Mouse (Mus musculus): ENCODE data around the gene Galnt2.

Galnt2 gene

DNA sequence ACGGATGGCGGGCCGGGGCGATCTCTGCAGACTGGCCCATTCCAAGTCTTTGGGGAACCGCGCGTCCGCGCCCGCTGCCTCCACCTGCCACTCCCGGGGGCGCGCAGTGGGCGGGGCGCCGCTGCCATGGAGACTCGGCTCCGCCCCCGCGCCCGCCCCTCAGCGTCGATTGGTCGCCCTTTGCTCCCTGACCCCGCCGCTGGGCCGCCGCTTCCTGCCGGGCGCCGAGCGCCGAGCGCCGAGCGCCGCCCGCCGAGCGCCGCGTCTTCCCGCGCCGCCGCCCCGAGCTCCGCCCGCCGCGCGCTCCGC lies at the start of gene Galnt2:
TSS of gene Galnt2 (plus strand) at position 216 of the 309 bp plus-strand sequence.
- no peaks in the 10 kb centered on the region for H3K36me3 ChIP-seq (ENCODE audit: control insufficient read depth, insufficient read depth, low read length, poor library complexity, severe bottlenecking)
- DNase-seq (ENCODE audit: low read depth, low spot score) = peak; percentile 86
- no peaks in the 10 kb centered on the region for H3K27me3 ChIP-seq (ENCODE audit: control insufficient read depth, insufficient read depth, low read length, poor library complexity, severe bottlenecking)

DNA sequence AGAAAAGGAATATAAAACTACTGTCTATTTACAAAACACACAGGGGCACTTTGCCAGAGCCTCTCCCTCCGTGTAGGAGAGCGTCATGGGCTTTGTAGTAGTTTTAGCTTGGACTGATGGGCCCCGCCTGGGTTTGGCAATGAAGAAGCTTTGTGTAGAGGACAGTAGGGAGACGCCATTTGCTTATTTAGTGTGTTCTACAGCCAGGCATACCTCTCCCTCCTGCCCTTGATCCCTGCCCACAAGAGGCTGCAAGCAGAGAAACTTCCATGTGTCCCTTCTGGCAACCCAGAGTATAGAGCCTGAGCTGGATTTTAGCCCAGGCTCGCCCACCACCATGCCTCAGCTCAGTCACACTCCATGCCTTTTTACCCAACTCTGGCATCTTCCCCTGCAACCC lies 49.4 kb upstream of the Galnt2 start:
- DNase-seq (ENCODE audit: low read depth, low spot score) = no peak
- Histone ChIP-seq H3K27me3 (ENCODE audit: control insufficient read depth, insufficient read depth, low read length, poor library complexity, severe bottlenecking) (no peaks in the 10 kb centered on the region; the same call in 1 of the 2 replicates), H3K36me3 (ENCODE audit: control insufficient read depth, insufficient read depth, low read length, poor library complexity, severe bottlenecking) (no peaks in the 10 kb centered on the region)

DNA sequence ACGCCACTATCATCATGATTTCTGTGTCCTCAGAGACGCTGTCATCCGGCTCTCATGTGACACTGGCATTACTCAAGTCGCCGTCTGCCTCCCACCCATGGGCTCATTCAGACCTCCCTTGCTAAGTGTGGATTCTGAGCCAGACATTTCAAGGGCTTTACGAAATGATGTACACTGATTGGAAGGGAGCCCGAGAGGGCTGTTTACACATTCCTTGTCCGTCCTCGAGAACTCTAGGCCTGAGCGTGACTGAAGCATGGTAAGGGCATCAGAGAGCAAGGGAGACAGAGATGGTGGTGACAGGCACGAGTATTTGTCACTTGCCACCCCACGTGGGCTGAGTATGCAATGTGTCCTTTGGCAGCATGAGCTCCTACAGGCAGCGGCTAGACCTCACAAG lies 49.0 kb upstream of the Galnt2 start:
- no peaks in the 10 kb centered on the region for H3K36me3 ChIP-seq (ENCODE audit: control insufficient read depth, insufficient read depth, low read length, poor library complexity, severe bottlenecking)
- no peak for DNase-seq (ENCODE audit: low read depth, low spot score)
- H3K27me3 ChIP-seq (ENCODE audit: control insufficient read depth, insufficient read depth, low read length, poor library complexity, severe bottlenecking) = no peaks in the 10 kb centered on the region; the same call in 1 of the 2 replicates

DNA sequence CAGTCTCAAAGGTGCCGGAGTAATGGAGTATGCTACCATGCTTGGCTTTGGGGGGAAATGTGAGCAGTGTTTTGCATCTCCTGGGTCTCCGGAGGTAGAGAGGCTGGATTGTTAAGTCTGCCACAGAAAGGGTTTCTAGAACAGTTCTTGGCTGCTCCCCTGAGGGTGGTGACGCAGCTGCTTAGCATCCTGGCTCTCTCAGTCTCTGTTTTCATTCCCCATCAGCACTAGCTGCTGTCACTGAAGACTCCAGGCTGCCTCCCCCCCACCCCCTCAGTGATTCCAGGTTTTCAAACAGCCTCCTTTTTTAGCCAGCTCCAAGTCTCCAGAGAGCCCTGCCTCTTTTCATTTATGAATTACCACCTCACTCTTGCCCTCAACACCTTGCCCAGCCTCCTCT lies 47.1 kb upstream of the Galnt2 start:
- Histone ChIP-seq H3K27me3 (ENCODE audit: control insufficient read depth, insufficient read depth, low read length, poor library complexity, severe bottlenecking) (no peaks in the 10 kb centered on the region; the same call in 1 of the 2 replicates), H3K36me3 (ENCODE audit: control insufficient read depth, insufficient read depth, low read length, poor library complexity, severe bottlenecking) (no peaks in the 10 kb centered on the region)
- no peak for DNase-seq (ENCODE audit: low read depth, low spot score)

DNA sequence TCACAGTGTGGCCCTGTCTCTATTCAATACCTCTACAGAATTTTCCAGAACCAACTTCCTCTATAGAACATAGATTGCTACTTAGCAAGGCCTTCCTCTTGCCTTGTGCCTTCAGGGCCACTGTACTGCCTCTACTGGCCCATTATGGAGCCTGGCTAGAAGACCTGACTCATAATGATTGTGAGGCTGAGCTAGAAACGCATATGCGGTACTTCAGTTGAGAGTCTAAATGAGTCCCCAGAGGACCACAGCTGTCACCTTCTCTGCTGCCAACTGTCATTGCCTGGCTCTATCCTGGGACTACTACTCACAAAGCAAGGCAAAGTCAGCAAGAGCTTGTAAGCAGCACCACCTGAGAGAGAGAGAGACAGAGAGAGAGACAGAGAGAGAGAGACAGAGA lies 46.7 kb upstream of the Galnt2 start:
- DNase-seq (ENCODE audit: low read depth, low spot score) = no peak
- Histone ChIP-seq H3K27me3 (ENCODE audit: control insufficient read depth, insufficient read depth, low read length, poor library complexity, severe bottlenecking) (no peaks in the 10 kb centered on the region; the same call in 1 of the 2 replicates), H3K36me3 (ENCODE audit: control insufficient read depth, insufficient read depth, low read length, poor library complexity, severe bottlenecking) (no peaks in the 10 kb centered on the region)

DNA sequence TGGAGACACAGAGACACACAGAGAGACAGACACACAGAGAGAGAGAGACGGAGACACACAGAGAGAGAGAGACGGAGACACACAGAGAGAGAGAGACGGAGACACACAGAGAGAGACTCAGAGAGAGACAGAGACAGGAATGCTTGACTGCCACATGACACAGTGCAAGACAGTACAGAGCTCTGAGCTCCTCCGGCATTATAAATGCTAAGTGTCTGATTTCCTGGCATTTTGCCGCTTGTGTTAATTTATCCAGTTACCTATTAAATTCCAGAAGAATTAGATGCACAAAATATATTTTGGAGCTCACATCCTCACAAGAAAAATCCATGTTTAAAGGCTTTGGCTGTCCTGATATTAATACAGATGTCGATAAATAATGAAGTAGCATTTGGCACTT lies 46.1 kb upstream of the Galnt2 start:
- DNase-seq (ENCODE audit: low read depth, low spot score) = no peak
- no peaks in the 10 kb centered on the region; the same call in 1 of the 2 replicates for H3K27me3 ChIP-seq (ENCODE audit: control insufficient read depth, insufficient read depth, low read length, poor library complexity, severe bottlenecking)
- H3K36me3 ChIP-seq (ENCODE audit: control insufficient read depth, insufficient read depth, low read length, poor library complexity, severe bottlenecking) = no peaks in the 10 kb centered on the region

DNA sequence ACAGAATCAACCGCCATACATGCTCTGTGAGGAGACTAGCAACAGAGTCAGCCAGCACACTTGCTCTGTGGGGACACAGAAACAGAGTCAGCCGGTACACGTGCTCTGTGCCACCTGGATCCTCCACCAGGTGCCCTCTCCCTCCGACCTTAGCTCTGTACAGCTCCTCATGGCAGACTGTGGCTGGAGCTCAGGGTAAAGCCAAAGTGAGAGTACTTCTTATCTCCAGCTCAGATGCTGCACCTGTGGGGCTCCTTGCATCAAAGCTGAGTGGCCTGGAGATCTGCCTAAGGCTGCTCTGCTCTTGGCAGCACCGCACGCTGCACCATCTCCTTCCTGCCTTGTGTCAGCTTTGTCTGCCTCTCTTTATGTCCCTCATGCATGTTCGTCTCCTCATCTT lies 40.8 kb upstream of the Galnt2 start:
- no peak for DNase-seq (ENCODE audit: low read depth, low spot score)
- Histone ChIP-seq H3K27me3 (ENCODE audit: control insufficient read depth, insufficient read depth, low read length, poor library complexity, severe bottlenecking) (no peaks in the 10 kb centered on the region; the same call in 1 of the 2 replicates), H3K36me3 (ENCODE audit: control insufficient read depth, insufficient read depth, low read length, poor library complexity, severe bottlenecking) (no peaks in the 10 kb centered on the region)

DNA sequence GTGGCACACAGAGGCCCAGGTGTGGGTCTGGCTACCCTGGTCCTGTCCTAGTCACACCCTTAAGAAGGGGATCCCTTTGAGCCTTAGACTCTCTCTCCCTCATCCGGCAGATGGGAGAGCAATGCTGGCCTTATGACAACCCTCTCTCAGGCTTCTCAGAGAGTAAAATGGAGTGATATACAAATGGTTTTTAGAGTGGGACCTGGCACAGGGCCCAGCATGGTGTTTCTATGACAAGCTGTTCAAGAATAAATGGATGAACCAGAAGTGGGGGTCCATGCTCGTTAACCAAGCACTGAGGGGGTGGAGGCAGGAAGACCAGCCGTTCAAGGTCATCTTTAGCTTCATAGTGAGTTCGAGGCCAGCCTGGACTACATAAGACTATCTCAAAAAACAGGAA lies 38.9 kb upstream of the Galnt2 start:
- Histone ChIP-seq H3K36me3 (ENCODE audit: control insufficient read depth, insufficient read depth, low read length, poor library complexity, severe bottlenecking) (no peaks in the 10 kb centered on the region), H3K27me3 (ENCODE audit: control insufficient read depth, insufficient read depth, low read length, poor library complexity, severe bottlenecking) (no peaks in the 10 kb centered on the region)
- no peak for DNase-seq (ENCODE audit: low read depth, low spot score)

DNA sequence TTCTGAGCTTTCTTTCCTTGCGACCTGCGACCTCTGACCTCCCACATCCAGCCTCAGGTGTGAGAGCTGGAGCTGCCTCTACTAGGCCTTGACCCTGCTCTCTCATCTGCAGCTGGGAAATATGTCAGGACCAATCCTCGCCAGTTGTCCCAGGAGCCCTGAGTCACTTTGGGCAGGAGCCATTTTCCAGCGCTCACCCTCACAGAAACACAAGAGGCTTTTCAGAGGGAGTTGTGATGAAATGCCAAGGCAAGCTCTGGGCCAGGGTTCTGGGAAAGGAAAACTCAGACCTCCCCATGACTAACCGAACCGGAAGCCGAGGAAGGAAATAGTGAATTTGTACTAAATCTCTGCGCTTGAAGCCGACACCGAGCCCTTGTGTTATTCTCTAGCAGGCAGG lies 38.2 kb upstream of the Galnt2 start:
- Histone ChIP-seq H3K36me3 (ENCODE audit: control insufficient read depth, insufficient read depth, low read length, poor library complexity, severe bottlenecking) (no peaks in the 10 kb centered on the region), H3K27me3 (ENCODE audit: control insufficient read depth, insufficient read depth, low read length, poor library complexity, severe bottlenecking) (no peaks in the 10 kb centered on the region)
- DNase-seq (ENCODE audit: low read depth, low spot score) = no peak

DNA sequence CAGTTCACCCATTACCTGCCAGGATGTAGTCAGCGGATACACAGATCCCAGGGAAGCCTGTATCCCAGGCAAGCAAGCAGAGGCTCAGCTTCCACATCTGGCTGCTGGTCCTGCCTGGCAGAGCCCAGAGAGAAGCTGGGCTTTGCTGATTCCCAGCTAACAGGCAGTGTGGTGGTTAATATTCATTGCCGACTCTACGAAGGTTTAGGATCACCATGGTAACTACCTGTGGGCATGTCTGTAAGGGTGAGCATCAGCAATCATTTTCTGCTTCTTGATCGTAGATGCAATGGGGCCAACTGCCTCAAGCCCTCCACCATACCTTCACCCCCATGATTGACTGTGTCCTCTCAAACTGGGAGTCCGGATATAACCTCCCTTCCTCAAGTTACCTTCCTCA lies 37.2 kb upstream of the Galnt2 start:
- Histone ChIP-seq H3K27me3 (ENCODE audit: control insufficient read depth, insufficient read depth, low read length, poor library complexity, severe bottlenecking) (no peaks in the 10 kb centered on the region), H3K36me3 (ENCODE audit: control insufficient read depth, insufficient read depth, low read length, poor library complexity, severe bottlenecking) (no peaks in the 10 kb centered on the region)
- no peak for DNase-seq (ENCODE audit: low read depth, low spot score)

DNA sequence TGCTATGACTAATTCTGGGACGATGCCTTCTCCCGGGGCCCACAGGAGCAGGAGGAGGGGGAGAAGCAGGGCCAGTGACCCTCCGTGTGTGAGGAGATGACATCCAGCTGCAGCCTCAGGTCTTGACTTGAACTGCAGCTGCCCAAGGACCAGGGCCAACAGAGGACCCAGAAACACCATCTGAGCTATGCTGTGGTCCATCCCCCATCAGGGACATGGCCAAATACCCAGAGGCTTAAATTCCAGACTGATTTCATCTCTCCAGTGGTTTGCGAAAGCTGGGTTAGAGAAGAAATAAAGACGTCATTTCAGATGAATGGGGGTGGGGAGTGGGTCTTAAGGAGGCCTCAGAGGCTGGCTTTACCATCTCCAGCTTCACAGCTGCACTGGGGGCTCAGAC lies 35.0 kb upstream of the Galnt2 start:
- DNase-seq (ENCODE audit: low read depth, low spot score) = no peak
- no peaks in the 10 kb centered on the region for H3K36me3 ChIP-seq (ENCODE audit: control insufficient read depth, insufficient read depth, low read length, poor library complexity, severe bottlenecking)

DNA sequence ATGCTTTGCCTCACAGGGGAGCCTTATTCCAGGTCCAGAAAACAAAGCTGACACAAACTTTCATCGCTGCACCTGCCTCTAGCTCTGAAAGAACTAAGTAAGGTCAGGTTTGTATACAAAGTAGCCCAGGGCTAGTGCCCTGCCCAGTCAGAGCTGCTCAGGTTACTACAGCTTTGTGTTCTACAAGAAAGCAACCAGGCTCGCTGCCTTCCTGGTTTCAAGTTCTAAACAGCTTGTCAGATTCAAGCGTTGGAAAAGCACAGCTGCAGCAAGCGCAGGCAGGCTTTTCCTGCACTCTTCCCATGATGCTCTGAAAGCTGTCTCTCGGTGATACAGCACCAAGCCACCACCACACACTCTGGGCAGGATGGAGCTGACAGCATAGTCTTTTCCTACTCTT lies 34.4 kb upstream of the Galnt2 start:
- DNase-seq (ENCODE audit: low read depth, low spot score) = no peak
- Histone ChIP-seq H3K36me3 (ENCODE audit: control insufficient read depth, insufficient read depth, low read length, poor library complexity, severe bottlenecking) (no peaks in the 10 kb centered on the region), H3K27me3 (ENCODE audit: control insufficient read depth, insufficient read depth, low read length, poor library complexity, severe bottlenecking) (no peaks in the 10 kb centered on the region)

More for the DNA sequence above, 35.0 kb upstream of the Galnt2 start:
- H3K27me3 ChIP-seq (ENCODE audit: control insufficient read depth, insufficient read depth, low read length, poor library complexity, severe bottlenecking) = no peaks in the 10 kb centered on the region

DNA sequence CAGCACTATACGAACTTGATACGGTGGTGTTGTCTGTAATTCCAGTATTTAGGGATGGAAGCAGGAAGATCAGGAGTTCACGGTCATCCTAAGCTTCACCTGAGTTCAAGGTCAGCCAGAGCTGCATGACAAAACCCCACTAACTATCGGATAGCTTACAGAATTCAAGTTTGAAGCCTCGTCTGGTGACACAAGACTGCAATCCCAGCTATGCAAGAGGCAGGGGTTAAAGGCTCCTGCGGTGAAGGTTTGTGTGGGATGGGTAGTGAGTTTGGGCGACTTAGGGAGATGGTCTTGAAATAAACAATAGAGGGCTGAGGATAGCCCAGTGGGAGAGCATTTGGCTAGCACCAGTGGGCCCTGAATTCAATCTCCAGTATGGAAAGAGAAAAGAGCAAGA lies 33.0 kb upstream of the Galnt2 start:
- Histone ChIP-seq H3K27me3 (ENCODE audit: control insufficient read depth, insufficient read depth, low read length, poor library complexity, severe bottlenecking) (no peaks in the 10 kb centered on the region), H3K36me3 (ENCODE audit: control insufficient read depth, insufficient read depth, low read length, poor library complexity, severe bottlenecking) (no peaks in the 10 kb centered on the region)
- no peak for DNase-seq (ENCODE audit: low read depth, low spot score)

DNA sequence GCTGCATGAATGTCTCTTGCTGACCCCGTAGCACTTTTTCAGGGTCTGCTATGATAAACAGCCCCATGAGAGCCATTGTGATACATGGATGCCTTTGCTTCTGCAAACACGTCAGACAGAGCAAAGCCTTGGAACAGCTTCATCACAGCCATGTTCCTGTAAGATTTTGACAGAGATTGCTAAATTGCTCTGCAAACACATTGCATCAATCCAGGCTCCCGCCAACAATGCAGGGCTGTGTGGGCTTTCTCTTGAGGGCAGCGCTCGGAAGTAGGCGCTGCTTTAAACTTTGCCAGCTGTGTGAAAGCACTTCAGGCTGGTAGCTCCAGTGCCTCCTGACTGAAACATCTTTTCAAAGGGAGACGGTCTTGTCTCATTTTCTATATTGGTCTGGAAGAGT lies 30.8 kb upstream of the Galnt2 start:
- no peaks in the 10 kb centered on the region for H3K36me3 ChIP-seq (ENCODE audit: control insufficient read depth, insufficient read depth, low read length, poor library complexity, severe bottlenecking)
- H3K27me3 ChIP-seq (ENCODE audit: control insufficient read depth, insufficient read depth, low read length, poor library complexity, severe bottlenecking) = no peaks in the 10 kb centered on the region
- no peak for DNase-seq (ENCODE audit: low read depth, low spot score)

DNA sequence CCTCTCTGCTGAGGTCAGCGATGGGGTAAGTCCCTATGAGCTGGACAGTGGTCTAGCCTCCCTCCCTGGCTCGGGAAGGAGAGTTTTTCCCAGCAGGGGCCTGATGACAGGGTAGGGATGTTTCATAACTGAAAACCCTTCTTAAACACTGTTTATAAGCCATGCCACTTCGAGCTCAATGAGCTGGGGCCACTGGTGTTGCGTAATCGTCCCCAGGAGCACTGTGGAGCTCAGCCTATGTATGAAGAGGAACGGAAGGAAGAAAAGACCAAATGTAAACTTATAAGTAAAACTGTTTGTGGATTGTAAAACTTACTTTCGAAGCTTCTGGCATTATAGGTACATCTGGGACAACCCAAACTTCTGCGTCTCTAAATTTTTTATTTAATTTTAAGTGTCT lies 29.5 kb upstream of the Galnt2 start:
- no peaks in the 10 kb centered on the region for H3K36me3 ChIP-seq (ENCODE audit: control insufficient read depth, insufficient read depth, low read length, poor library complexity, severe bottlenecking)
- H3K27me3 ChIP-seq (ENCODE audit: control insufficient read depth, insufficient read depth, low read length, poor library complexity, severe bottlenecking) = no peaks in the 10 kb centered on the region
- no peak for DNase-seq (ENCODE audit: low read depth, low spot score)

DNA sequence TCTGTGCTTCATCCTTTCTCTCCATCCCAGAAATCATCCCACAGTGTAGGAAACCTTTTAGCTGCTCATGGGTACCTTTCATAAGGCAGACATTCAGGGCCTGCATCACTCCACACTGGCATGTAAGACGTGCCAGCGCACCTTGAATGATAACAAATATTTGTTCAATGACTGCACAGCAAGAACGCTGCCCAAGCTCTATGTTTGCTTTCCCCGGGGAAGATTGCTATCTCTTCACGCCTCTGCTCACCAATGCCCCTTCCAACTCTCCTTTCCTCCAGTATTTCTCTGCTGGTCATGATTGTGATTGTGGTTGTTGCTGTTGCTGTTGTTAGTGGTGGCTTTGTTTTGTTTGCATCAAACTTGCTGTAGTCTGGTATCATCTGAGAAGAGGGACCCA lies 28.3 kb upstream of the Galnt2 start:
- DNase-seq (ENCODE audit: low read depth, low spot score) = no peak
- Histone ChIP-seq H3K27me3 (ENCODE audit: control insufficient read depth, insufficient read depth, low read length, poor library complexity, severe bottlenecking) (no peaks in the 10 kb centered on the region), H3K36me3 (ENCODE audit: control insufficient read depth, insufficient read depth, low read length, poor library complexity, severe bottlenecking) (no peaks in the 10 kb centered on the region)

All from splenic B cell, adult 2 months (primary cell).